Mouse (Mus musculus) limb, embryonic 14.5 days (tissue): ENCODE measurements around the gene Zfp422. TPM values are rescaled to one million over a fixed set of nuclear protein-coding genes. Genes with fewer than 3 reads are reported as not detected.
A peak's percentile ranks its signal among the peaks of the same experiment; 100 is the strongest.

ENCODE experiments used
- ATAC-seq: fragments of 200-750 bp; cut with Nextera tagmentation; 2 replicates; pipeline ENCODE4 v1.8.0; 2017; ENCODE audit warnings: low read depth, moderate number of reproducible peaks, moderate TSS enrichment; ENCODE audit not compliant: low FRiP score
- DNase-seq: peaks from one replicate; pipeline ENCODE4 v3.0.0-alpha.2; 2015; ENCODE audit warnings: low spot score
- H3K27ac ChIP-seq: fragments of 300-500 bp; sonication (generic); replicated peaks from 2 replicates; pipeline ENCODE4 v1.5.1; 2014; ENCODE audit warnings: low read depth, mild to moderate bottlenecking, low read length, moderate library complexity, mixed read lengths
- H3K27me3 ChIP-seq: fragments of 300-500 bp; sonication (generic); 2 replicates; pipeline ENCODE4 v1.6.1; 2014; ENCODE audit warnings: low read length, mixed read lengths; ENCODE audit not compliant: control insufficient read depth, insufficient read depth
- H3K36me3 ChIP-seq: fragments of 300-500 bp; sonication (generic); 2 replicates; pipeline ENCODE4 v1.6.1; 2014; ENCODE audit warnings: mild to moderate bottlenecking, low read length, moderate library complexity, mixed read lengths; ENCODE audit not compliant: control insufficient read depth, insufficient read depth
- H3K4me1 ChIP-seq: fragments of 300-500 bp; sonication (generic); 2 replicates; pipeline ENCODE4 v1.6.1; 2014; ENCODE audit warnings: antibody characterized with exemption, low read length, mixed read lengths; ENCODE audit not compliant: control insufficient read depth, insufficient read depth
- H3K4me2 ChIP-seq: fragments of 300-500 bp; sonication (generic); replicated peaks from 2 replicates; pipeline ENCODE4 v1.6.1; 2014; ENCODE audit warnings: low read depth, mild to moderate bottlenecking, low read length, moderate library complexity; ENCODE audit not compliant: severe bottlenecking
- H3K4me3 ChIP-seq: fragments of 300-500 bp; sonication (generic); replicated peaks from 2 replicates; pipeline ENCODE4 v1.5.1; 2014; ENCODE audit warnings: low read length
- H3K9ac ChIP-seq: fragments of 300-500 bp; sonication (generic); 2 replicates; pipeline ENCODE4 v1.6.1; 2014; ENCODE audit warnings: mild to moderate bottlenecking, low read depth, low read length, moderate library complexity; ENCODE audit not compliant: severe bottlenecking
- H3K9me3 ChIP-seq: fragments of 300-500 bp; sonication (generic); 2 replicates; pipeline ENCODE4 v1.6.1; 2016; ENCODE audit warnings: low read length; ENCODE audit not compliant: control insufficient read depth
- POLR2A ChIP-seq: fragments of 200-500 bp; IDR thresholded peaks from 2 replicates; pipeline ENCODE4 v1.8.0; 2012; ENCODE audit warnings: inconsistent platforms, mild to moderate bottlenecking, moderate library complexity, borderline replicate concordance; ENCODE audit not compliant: insufficient read depth, insufficient read length; ENCODE audit errors: extremely low read depth
- WGBS: fragments of 180-500 bp; shearing (Covaris S2); extraction: QIAGEN DNeasy Blood & Tissue Kit; methylation state at CpG from one replicate; pipeline ENCODE4 v1.1.7; 2014; 5-methylcytosine and 5-hydroxymethylcytosine counted together
- polyA plus RNA-seq, 2 experiments: library from polyadenylated mRNA; depleted of rRNA in 1 of 2; stranded (reverse) in 1 of 2; unstranded in 1 of 2; fragments of >200 nt; fragmentation: Nextera tagmentation in 1 of 2; extraction: Ambion mirVana in 1 of 2; gene quantifications; 2 replicates each; pipeline versions ENCODE4 v1.2.1 to v1.2.3; 2012 to 2014

Zfp422 gene
- polyA plus RNA-seq (2012; rRNA removed) (109 and 128 TPM in 2 replicates), polyA plus RNA-seq (2014; fragmentation: Nextera tagmentation; extraction: Ambion mirVana) (166 and 184 TPM in 2 replicates)

GRCm38 (mm10) chr6:116628539-116629171 is at the start of gene Zfp422:
TSS of gene Zfp422 (minus strand) at chr6:116628999.
- ATAC-seq, result peak; percentile 95
- WGBS, result under 1% methylated on average over 45 of the region's 56 CpGs
- Histone ChIP-seq H3K27ac (peak within 1 kb of the TSS; percentile 84), H3K36me3 (peaks cover 18% of the 10 kb centered on the region), H3K9me3 (no peaks in the 10 kb centered on the region), H3K4me1 (0 out of 2 replicates have a peak, but pooled peaks cover 2% of the 10 kb centered on the region), H3K9ac (peak within 1 kb of the TSS; percentile 93), H3K4me3 (peak within 1 kb of the TSS; percentile 61), H3K4me2 (peak within 1 kb of the TSS; percentile 74), H3K27me3 (no peaks in the 10 kb centered on the region)
- TF ChIP-seq POLR2A, result peak; percentile 80; the same call in 1 of the 2 replicates
- DNase-seq, result peak; percentile 82

GRCm38 (mm10) chr6:116677321-116677720 is 48.5 kb upstream of the Zfp422 start:
- no peak for ATAC-seq
- Histone ChIP-seq H3K4me1 (peaks cover 6% of the 10 kb centered on the region; the same call in 1 of the 2 replicates), H3K9me3 (no peaks in the 10 kb centered on the region), H3K4me3 (no peak overlapping the region), H3K27me3 (no peaks in the 10 kb centered on the region), H3K27ac (no peak overlapping the region), H3K9ac (no peak overlapping the region), H3K4me2 (no peak overlapping the region), H3K36me3 (no peaks in the 10 kb centered on the region)
- WGBS, result 71% methylated on average over 6 of the region's 6 CpGs
- DNase-seq, result no peak
- TF ChIP-seq POLR2A, result no peak

- ATAC-seq (no peak), DNase-seq (no peak)
- H3K36me3 ChIP-seq, result no peaks in the 10 kb centered on the region
- no peaks in the 10 kb centered on the region for H3K9me3 ChIP-seq
- H3K4me2 ChIP-seq, result no peak overlapping the region
- WGBS, result 63% methylated on average over 10 of the region's 10 CpGs
- no peak overlapping the region for H3K27ac ChIP-seq
- no peak overlapping the region for H3K9ac ChIP-seq
- peaks cover 6% of the 10 kb centered on the region; the same call in 1 of the 2 replicates for H3K4me1 ChIP-seq
- no peak for TF ChIP-seq POLR2A
- no peaks in the 10 kb centered on the region for H3K27me3 ChIP-seq
- H3K4me3 ChIP-seq, result no peak overlapping the region
These were observed 47.6 kb upstream of the Zfp422 start for GRCm38 (mm10) chr6:116676355-116676913.

GRCm38 (mm10) chr6:116674283-116674886 is 45.6 kb upstream of the Zfp422 start:
- ATAC-seq, result no peak
- Histone ChIP-seq H3K36me3 (no peaks in the 10 kb centered on the region), H3K27me3 (no peaks in the 10 kb centered on the region), H3K9me3 (no peaks in the 10 kb centered on the region), H3K9ac (peak overlapping the region; percentile 47), H3K4me2 (peak overlapping the region; percentile 98), H3K4me3 (peak overlapping the region; percentile 50), H3K4me1 (peaks cover 6% of the 10 kb centered on the region; the same call in 1 of the 2 replicates), H3K27ac (no peak overlapping the region)
- no peak for DNase-seq
- no peak for TF ChIP-seq POLR2A
- WGBS, result 23% methylated on average over 15 of the region's 16 CpGs

- no peaks in the 10 kb centered on the region for H3K36me3 ChIP-seq
- ATAC-seq (peak; percentile 83), DNase-seq (peak; percentile 74)
- H3K4me2 ChIP-seq, result peak within 1 kb of the TSS; percentile 98
- peaks cover 6% of the 10 kb centered on the region; the same call in 1 of the 2 replicates for H3K4me1 ChIP-seq
- no peak within 1 kb of the TSS for H3K27ac ChIP-seq
- H3K9ac ChIP-seq, result peak within 1 kb of the TSS; percentile 47
- under 1% methylated on average over 40 of the region's 44 CpGs for WGBS
- no peak for TF ChIP-seq POLR2A
- H3K9me3 ChIP-seq, result no peaks in the 10 kb centered on the region
- no peaks in the 10 kb centered on the region for H3K27me3 ChIP-seq
- peak within 1 kb of the TSS; percentile 50 for H3K4me3 ChIP-seq
These were observed 44.9 kb upstream of the Zfp422 start, which contains the start of gene Rassf4 for GRCm38 (mm10) chr6:116673471-116674282. TSS of gene Rassf4 (minus strand) at chr6:116673952.
